Mouse (Mus musculus) adrenal gland, adult 10 weeks (tissue): ENCODE measurements around the gene Cst13. TPM values are rescaled to one million over a fixed set of nuclear protein-coding genes. Genes with fewer than 3 reads are reported as not detected.

Experiments
- polyA plus RNA-seq: library from polyadenylated mRNA; stranded (reverse); fragments of 350-450 nt; fragmentation: Illumina TruSeq; extraction: RNeasy Lipid Tissue Mini Kit (QIAGEN cat#74804); gene quantifications from one replicate; pipeline ENCODE4 v1.2.3, GENCODE M21; 2014; ENCODE audit warnings: low read depth, low replicate concordance

Gene Cst13
- not detected for polyA plus RNA-seq

GRCm38 (mm10) chr2:148819909-148820308, at the start of gene Cst13:
Gene Cst13, plus strand, starts transcription at chr2:148820081.

GRCm38 (mm10) chr2:148771397-148771796, 48.5 kb upstream of the Cst13 start, which contains the start of gene Cst11:
Gene Cst11, minus strand, starts transcription at chr2:148771497.

GRCm38 (mm10) chr2:148781709-148782108, 38.2 kb upstream of the Cst13 start, which contains the start of gene 8030411F24Rik:
Gene 8030411F24Rik, plus strand, starts transcription at chr2:148782009.

DNA sequence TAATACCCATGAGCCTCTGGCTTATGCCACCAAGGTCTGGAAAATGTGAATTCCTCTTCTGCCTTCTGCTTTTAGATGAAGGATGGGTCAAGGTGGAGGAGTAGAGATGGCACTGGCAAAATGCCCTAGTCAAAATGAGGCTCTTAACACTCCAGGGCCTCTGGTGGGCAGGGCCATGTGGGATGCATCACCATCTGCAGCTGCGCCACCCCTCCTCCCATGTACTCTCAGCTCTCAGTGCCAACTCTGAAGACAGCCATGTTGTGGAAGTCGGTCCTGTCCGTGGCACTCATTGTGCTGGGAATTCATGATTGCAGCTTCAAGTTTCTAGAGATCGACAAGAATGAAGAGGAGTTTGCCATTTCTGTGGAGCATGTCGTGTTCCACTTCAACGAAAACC, 30.7 kb upstream of the Cst13 start, which contains the start of gene Cst12:
Gene Cst12 (plus strand): TSS at position 220 of the 400 bp plus-strand sequence.

GRCm38 (mm10) chr2:148798485-148798884, 21.4 kb upstream of the Cst13 start, which contains the start of gene Cst8:
Gene Cst8, plus strand, starts transcription at chr2:148798785.

GRCm38 (mm10) chr2:148834912-148835311, 15.0 kb downstream of the Cst13 start, which contains the start of gene Cst9:
Gene Cst9, plus strand, starts transcription at chr2:148835147.

DNA sequence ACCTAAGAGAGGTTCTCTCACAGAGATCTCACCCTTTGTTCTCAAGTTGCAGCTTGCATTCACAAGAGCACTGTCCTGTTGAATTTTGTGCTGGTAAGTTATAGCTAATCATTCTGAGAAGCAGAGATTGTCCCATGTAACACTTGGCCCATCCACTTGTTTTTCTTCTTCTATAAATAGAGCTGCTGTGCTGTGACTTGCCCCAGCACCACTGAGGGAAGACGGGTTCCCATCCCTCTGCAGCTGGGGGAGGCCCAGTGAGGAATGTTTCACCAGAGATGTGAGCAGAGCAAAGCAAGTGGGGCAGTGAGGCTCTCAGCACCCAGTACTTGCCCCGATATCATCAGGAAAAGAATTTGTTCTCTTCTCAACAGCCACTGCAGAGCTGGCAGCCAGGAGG, 45.1 kb downstream of the Cst13 start, which contains the start of gene 9230104L09Rik:
Gene 9230104L09Rik (minus strand): TSS at position 73 of the 400 bp plus-strand sequence.

GRCm38 (mm10) chr2:148875335-148875811, 55.5 kb downstream of the Cst13 start, which contains the start of gene Cst3:
Gene Cst3, minus strand, starts transcription at chr2:148875692.

Other genes with a start within 250 kb of the Cst13 start
- gene Nxt1, start 147.5 kb upstream of the Cst13 start, polyA plus RNA-seq: 6.6 TPM
- gene Gzf1, start 139.1 kb upstream of the Cst13 start, polyA plus RNA-seq: 46.9 TPM
- 14.1 TPM for gene Napb, start 87.6 kb upstream of the Cst13 start, polyA plus RNA-seq
- gene Cstl1, start 69.7 kb upstream of the Cst13 start, polyA plus RNA-seq: not detected
- not detected for gene Cst11, start 48.6 kb upstream of the Cst13 start, polyA plus RNA-seq
- gene 8030411F24Rik, start 38.1 kb upstream of the Cst13 start, polyA plus RNA-seq: not detected
- not detected for gene Cst12, start 30.7 kb upstream of the Cst13 start, polyA plus RNA-seq
- gene Cst8, start 21.3 kb upstream of the Cst13 start, polyA plus RNA-seq: 132 TPM
- gene Cst9, start 15.1 kb downstream of the Cst13 start, polyA plus RNA-seq: not detected
- 2.6 TPM for gene 9230104L09Rik, start 45.0 kb downstream of the Cst13 start, polyA plus RNA-seq
- gene Cst3, start 55.6 kb downstream of the Cst13 start, polyA plus RNA-seq: 48.5 TPM
- gene Gm1330, start 183.2 kb downstream of the Cst13 start, polyA plus RNA-seq: not detected
- gene Gm10750, start 197.2 kb downstream of the Cst13 start, polyA plus RNA-seq: not detected